Mouse (Mus musculus) heart, embryonic 13.5 days (tissue): Measurements from ENCODE around the gene Slco1a5. TPM values are rescaled to one million over a fixed set of nuclear protein-coding genes. Genes with fewer than 3 reads are reported as not detected.
"Not testable (repeated sequence)": the region's sequence is repeated elsewhere in the genome, so short reads cannot be mapped to it uniquely, and the experiment has no call there.

Experiments used
- ATAC-seq: fragments of 200-750 bp; cut with Nextera tagmentation; 2 replicates; pipeline ENCODE4 v1.8.0; 2017; ENCODE audit warnings: moderate TSS enrichment; ENCODE audit not compliant: insufficient number of reproducible peaks, low FRiP score, low TSS enrichment; ENCODE audit errors: extremely low read depth
- H3K27ac ChIP-seq: fragments of 300-500 bp; sonication (generic); replicated peaks from 2 replicates; pipeline ENCODE4 v1.5.1; 2015; ENCODE audit warnings: moderate library complexity, mild to moderate bottlenecking, inconsistent platforms
- H3K27me3 ChIP-seq: fragments of 300-500 bp; sonication (generic); replicated peaks from 2 replicates; pipeline ENCODE4 v1.6.1; 2015; ENCODE audit warnings: mild to moderate bottlenecking, inconsistent platforms
- H3K36me3 ChIP-seq: fragments of 300-500 bp; sonication (generic); 2 replicates; pipeline ENCODE4 v1.6.1; 2015; ENCODE audit warnings: mild to moderate bottlenecking, inconsistent platforms
- H3K4me1 ChIP-seq: fragments of 300-500 bp; sonication (generic); 2 replicates; pipeline ENCODE4 v1.6.1; 2015; ENCODE audit warnings: inconsistent platforms
- H3K4me2 ChIP-seq: fragments of 300-500 bp; sonication (generic); 2 replicates; pipeline ENCODE4 v1.6.1; 2015; ENCODE audit warnings: inconsistent platforms, mild to moderate bottlenecking, moderate library complexity
- H3K4me3 ChIP-seq: fragments of 300-500 bp; sonication (generic); 2 replicates; pipeline ENCODE4 v1.5.1; 2015; ENCODE audit warnings: moderate library complexity, mild to moderate bottlenecking, inconsistent platforms
- H3K9ac ChIP-seq: fragments of 300-500 bp; sonication (generic); 2 replicates; pipeline ENCODE4 v1.6.1; 2015; ENCODE audit warnings: inconsistent platforms, mild to moderate bottlenecking, moderate library complexity
- H3K9me3 ChIP-seq: fragments of 300-500 bp; sonication (generic); 2 replicates; pipeline ENCODE4 v1.6.1; 2016; ENCODE audit warnings: inconsistent platforms
- WGBS: fragments of 180-500 bp; shearing (Covaris S2); methylation state at CpG from one replicate; pipeline ENCODE4 v1.1.7; 2015; ENCODE audit warnings: mixed read lengths; 5-methylcytosine and 5-hydroxymethylcytosine counted together
- polyA plus RNA-seq: library from polyadenylated mRNA; unstranded; fragments of >200 nt; fragmentation: Nextera tagmentation; extraction: Ambion mirVana; gene quantifications from 2 replicates; pipeline ENCODE4 v1.2.1, GENCODE M21; 2015

Gene Slco1a5
- not detected in 2 replicates for polyA plus RNA-seq

GRCm38 (mm10) chr6:142322881-142323280 lies at the start of gene Slco1a5:
TSS of gene Slco1a5 (minus strand) at chr6:142322981.
- no peaks in the 10 kb centered on the region for H3K4me1 ChIP-seq
- no peak for ATAC-seq
- no peaks in the 10 kb centered on the region for H3K9me3 ChIP-seq
- H3K9ac ChIP-seq: no peak within 1 kb of the TSS
- WGBS: 34% methylated on average over 4 of the region's 4 CpGs
- H3K4me3 ChIP-seq: no peak within 1 kb of the TSS
- no peak within 1 kb of the TSS for H3K27ac ChIP-seq
- no peaks in the 10 kb centered on the region for H3K27me3 ChIP-seq
- H3K36me3 ChIP-seq: no peaks in the 10 kb centered on the region
- no peak within 1 kb of the TSS for H3K4me2 ChIP-seq

- Histone ChIP-seq H3K27ac (no peak overlapping the region), H3K9ac (no peak overlapping the region), H3K27me3 (no peaks in the 10 kb centered on the region), H3K36me3 (peaks cover 85% of the 10 kb centered on the region), H3K4me3 (no peak overlapping the region), H3K9me3 (no peaks in the 10 kb centered on the region), H3K4me2 (no peak overlapping the region), H3K4me1 (no peaks in the 10 kb centered on the region)
- 83% methylated on average over 3 of the region's 3 CpGs for WGBS
- ATAC-seq: no peak
Measured at GRCm38 (mm10) chr6:142369568-142369967, 46.8 kb upstream of the Slco1a5 start.

DNA sequence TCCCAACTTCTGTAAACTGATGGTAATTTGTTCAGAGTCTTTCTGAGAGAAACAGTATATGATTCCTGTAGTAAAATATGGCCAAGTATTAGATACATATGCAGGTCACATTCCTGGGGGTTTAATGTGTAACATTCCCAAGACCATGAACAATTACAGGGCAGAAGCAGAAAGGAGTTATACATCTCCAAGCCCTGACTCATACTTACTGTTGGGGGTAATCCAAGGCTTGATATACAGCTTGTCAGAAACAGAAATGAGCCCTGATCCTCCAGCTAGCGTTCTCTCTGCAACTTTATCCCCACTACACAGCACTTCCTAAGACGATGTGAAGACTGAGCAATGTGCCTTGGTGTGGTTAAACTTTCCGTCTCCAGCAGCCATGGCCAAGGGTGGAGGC lies 44.8 kb upstream of the Slco1a5 start:
- Histone ChIP-seq H3K27ac (no peak overlapping the region), H3K36me3 (peaks cover 86% of the 10 kb centered on the region), H3K27me3 (no peaks in the 10 kb centered on the region), H3K9ac (no peak overlapping the region), H3K9me3 (no peaks in the 10 kb centered on the region), H3K4me1 (no peaks in the 10 kb centered on the region), H3K4me2 (no peak overlapping the region), H3K4me3 (no peak overlapping the region)
- 83% methylated on average over 3 of the region's 3 CpGs for WGBS
- no peak for ATAC-seq

GRCm38 (mm10) chr6:142366473-142367018 lies 43.8 kb upstream of the Slco1a5 start:
- Histone ChIP-seq H3K27ac (no peak overlapping the region), H3K27me3 (no peaks in the 10 kb centered on the region), H3K9ac (no peak overlapping the region), H3K36me3 (peaks cover 85% of the 10 kb centered on the region), H3K9me3 (no peaks in the 10 kb centered on the region), H3K4me2 (no peak overlapping the region), H3K4me1 (no peaks in the 10 kb centered on the region), H3K4me3 (no peak overlapping the region)
- WGBS: 83% methylated on average over 10 of the region's 10 CpGs
- ATAC-seq: no peak

- Histone ChIP-seq H3K4me3 (no peak overlapping the region), H3K4me2 (no peak overlapping the region)
- 70% methylated on average over 8 of the region's 8 CpGs for WGBS
Measured at GRCm38 (mm10) chr6:142365742-142366472, 43.1 kb upstream of the Slco1a5 start.

GRCm38 (mm10) chr6:142363019-142363576 lies 40.3 kb upstream of the Slco1a5 start:
- peaks cover 95% of the 10 kb centered on the region for H3K36me3 ChIP-seq
- H3K4me1 ChIP-seq: no peaks in the 10 kb centered on the region
- no peak for ATAC-seq
- 70% methylated on average over 9 of the region's 9 CpGs for WGBS
- H3K9ac ChIP-seq: no peak overlapping the region
- no peak overlapping the region for H3K4me3 ChIP-seq
- no peaks in the 10 kb centered on the region for H3K9me3 ChIP-seq
- H3K27ac ChIP-seq: no peak overlapping the region
- H3K27me3 ChIP-seq: no peaks in the 10 kb centered on the region
- H3K4me2 ChIP-seq: no peak overlapping the region

More at GRCm38 (mm10) chr6:142365742-142366472, 43.1 kb upstream of the Slco1a5 start:
- Histone ChIP-seq H3K9me3 (no peaks in the 10 kb centered on the region), H3K36me3 (peaks cover 88% of the 10 kb centered on the region), H3K27me3 (no peaks in the 10 kb centered on the region), H3K9ac (no peak overlapping the region), H3K27ac (no peak overlapping the region), H3K4me1 (no peaks in the 10 kb centered on the region)
- ATAC-seq: no peak

- H3K9ac ChIP-seq: no peak overlapping the region
- no peak overlapping the region for H3K4me3 ChIP-seq
- H3K4me2 ChIP-seq: no peak overlapping the region
- H3K36me3 ChIP-seq: peaks cover 95% of the 10 kb centered on the region
- no peaks in the 10 kb centered on the region for H3K9me3 ChIP-seq
- 87% methylated on average over 6 of the region's 6 CpGs for WGBS
- no peaks in the 10 kb centered on the region for H3K4me1 ChIP-seq
- no peak for ATAC-seq
- H3K27me3 ChIP-seq: no peaks in the 10 kb centered on the region
- no peak overlapping the region for H3K27ac ChIP-seq
Measured at GRCm38 (mm10) chr6:142362036-142362435, 39.3 kb upstream of the Slco1a5 start.

DNA sequence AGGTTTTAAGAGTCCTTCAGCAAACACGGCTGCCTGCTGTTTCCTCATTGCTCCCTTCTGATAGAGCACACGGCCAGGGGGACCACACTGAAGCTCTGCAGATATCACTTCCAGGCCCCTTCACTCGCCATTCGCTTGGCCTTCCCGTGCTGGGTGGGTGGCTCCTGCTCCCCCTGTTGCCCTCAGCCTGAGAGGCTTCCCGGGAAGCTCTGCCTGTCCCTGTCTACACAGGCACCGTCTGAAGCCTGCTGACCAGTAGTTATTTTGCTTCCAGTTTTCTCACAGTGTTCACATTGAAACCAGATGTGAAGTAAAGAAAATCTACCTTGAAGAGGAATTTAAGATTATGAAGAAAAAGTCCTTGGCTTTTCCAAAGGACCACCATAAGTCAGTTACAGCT lies 34.3 kb upstream of the Slco1a5 start:
- Histone ChIP-seq H3K4me3 (no peak overlapping the region), H3K9me3 (no peaks in the 10 kb centered on the region), H3K9ac (no peak overlapping the region), H3K36me3 (peaks cover 96% of the 10 kb centered on the region), H3K27ac (no peak overlapping the region), H3K27me3 (no peaks in the 10 kb centered on the region), H3K4me1 (no peaks in the 10 kb centered on the region), H3K4me2 (no peak overlapping the region)
- WGBS: 58% methylated on average over 7 of the region's 7 CpGs
- ATAC-seq: no peak

DNA sequence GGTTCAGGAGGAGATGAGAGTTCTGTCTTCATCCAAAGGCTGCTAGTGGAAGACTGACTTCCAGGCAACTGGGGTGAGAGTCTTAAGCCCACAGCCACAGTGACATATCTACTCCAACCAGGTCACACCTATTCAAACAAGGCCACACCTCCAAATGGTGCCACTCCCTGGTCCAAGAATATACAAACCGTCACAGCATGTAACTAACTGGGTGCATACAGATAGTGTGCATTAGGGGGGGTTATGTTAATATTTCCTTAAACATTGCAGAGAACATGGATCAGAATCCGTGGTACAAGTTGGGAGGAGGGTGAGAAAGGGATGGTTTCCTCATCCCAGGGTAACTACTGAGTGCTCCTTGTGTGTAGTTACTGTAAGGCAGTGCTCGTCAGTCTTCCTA lies 29.3 kb upstream of the Slco1a5 start:
- WGBS: 82% methylated on average over 3 of the region's 3 CpGs
- H3K9me3 ChIP-seq, H3K9ac ChIP-seq, H3K4me2 ChIP-seq, H3K27ac ChIP-seq, H3K4me1 ChIP-seq, H3K27me3 ChIP-seq, ATAC-seq, H3K4me3 ChIP-seq: not testable (repeated sequence)
- peaks cover 86% of the 10 kb centered on the region for H3K36me3 ChIP-seq

DNA sequence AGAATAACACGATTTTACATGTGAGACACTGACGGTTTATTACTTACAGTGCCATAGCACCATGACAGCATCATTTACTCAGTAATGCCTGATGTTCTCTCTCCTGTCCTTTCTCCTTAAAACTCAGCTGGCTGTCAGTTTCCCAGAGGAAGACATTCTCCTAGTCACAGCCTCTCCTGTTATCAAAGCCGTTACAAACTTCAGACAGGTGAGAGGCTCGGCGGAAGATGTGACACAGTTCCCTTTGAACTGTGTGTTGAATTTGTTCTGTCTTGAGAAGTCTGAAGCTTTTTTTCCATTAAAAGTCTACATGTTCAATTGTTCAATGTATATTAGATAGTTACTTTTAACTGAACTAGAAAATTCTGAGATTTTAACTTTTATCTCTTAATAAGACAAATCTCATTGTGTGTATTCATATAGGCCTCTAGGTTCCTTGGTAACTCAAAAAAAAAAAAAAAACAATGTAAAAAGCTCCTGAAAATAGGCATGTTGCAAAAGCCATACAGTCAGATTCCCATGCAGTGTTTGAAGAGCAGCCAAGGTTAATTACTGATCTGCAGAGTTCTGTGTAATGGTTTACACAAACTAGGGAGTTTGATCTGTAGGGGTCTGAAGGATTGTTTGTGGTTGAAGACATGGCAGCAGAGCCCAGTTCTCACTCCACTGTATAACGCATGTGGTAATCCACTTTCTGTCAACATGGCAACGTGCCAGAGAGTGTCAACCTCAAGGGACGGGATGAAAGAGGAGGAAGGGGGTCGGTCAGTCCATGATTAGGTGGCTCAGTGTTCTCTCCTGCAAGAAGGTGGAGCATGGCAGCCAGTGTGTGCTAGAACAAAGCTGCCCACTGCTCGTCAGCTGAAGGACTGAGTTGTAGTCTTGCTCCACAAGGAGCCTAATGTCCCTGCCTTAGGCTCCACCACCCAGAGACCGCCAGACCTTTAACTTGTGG lies 24.9 kb upstream of the Slco1a5 start:
- no peak overlapping the region for H3K4me3 ChIP-seq
- H3K9ac ChIP-seq: no peak overlapping the region
- H3K4me1 ChIP-seq: peaks cover 10% of the 10 kb centered on the region
- no peaks in the 10 kb centered on the region for H3K27me3 ChIP-seq
- 63% methylated on average over 11 of the region's 11 CpGs for WGBS
- H3K27ac ChIP-seq: no peak overlapping the region
- ATAC-seq: no peak
- H3K4me2 ChIP-seq: no peak overlapping the region
- H3K9me3 ChIP-seq: no peaks in the 10 kb centered on the region
- H3K36me3 ChIP-seq: peaks cover 46% of the 10 kb centered on the region
